Mouse (Mus musculus) G1E (cell line): ENCODE data around the gene Nif3l1.

ENCODE experiments used
- CTCF ChIP-seq: IDR thresholded peaks from 2 replicates; pipeline ENCODE4 v1.5.1; 2012; ENCODE audit warnings: low read depth, low read length, inconsistent platforms, mixed read lengths
- GATA1 ChIP-seq: IDR thresholded peaks from 2 replicates; pipeline ENCODE4 v1.6.1; 2012; ENCODE audit warnings: borderline replicate concordance, low read length, inconsistent platforms, mixed read lengths
- POLR2AphosphoS5 ChIP-seq: IDR thresholded peaks from 2 replicates; pipeline ENCODE4 v1.6.1; 2012; ENCODE audit warnings: low read depth, low read length, inconsistent platforms; ENCODE audit not compliant: insufficient replicate concordance
- TAL1 ChIP-seq: conservative IDR thresholded peaks from 2 replicates; pipeline ENCODE4 v1.6.1; 2012; ENCODE audit warnings: low read depth, low read length, inconsistent platforms, mixed read lengths

GRCm38 (mm10) chr1:58503134-58503533 is 58.2 kb downstream of the Nif3l1 start:
- TF ChIP-seq CTCF (no peak), GATA1 (no peak), POLR2AphosphoS5 (no peak), TAL1 (no peak)
